Mouse (Mus musculus): ENCODE measurements around the gene Pibf1. TPM values are rescaled to one million over a fixed set of nuclear protein-coding genes. Genes with fewer than 3 reads are reported as not detected.

Gene Pibf1
- total and polyA plus RNA-seq, 3 experiments: 11.8 to 24.7 (median 13.9) TPM

DNA sequence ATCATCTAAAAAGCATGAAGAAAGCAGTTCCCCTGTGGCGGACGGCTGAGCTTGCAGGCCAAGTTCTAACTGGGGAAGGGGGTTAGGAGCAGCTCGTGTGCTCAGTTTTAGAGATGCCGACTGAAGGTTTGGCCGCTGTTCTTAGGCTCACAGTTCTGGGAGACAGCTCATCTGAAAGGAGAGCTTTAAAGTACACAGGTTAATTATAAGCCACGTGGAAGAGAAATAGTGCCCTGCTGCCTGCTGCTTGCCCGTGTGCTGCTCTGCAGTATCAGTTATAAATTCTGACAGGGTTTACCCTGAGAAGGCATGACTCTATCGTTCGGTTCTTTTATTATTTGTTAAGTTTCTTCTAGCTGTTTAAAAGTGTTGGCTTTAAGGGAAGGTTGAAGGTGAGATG is 36.5 kb downstream of the Pibf1 start:
- H3K79me2 ChIP-seq (replicated peaks; ENCODE audit: control insufficient read depth, extremely low read depth, insufficient read depth, poor library complexity, severe bottlenecking): no peaks in the 10 kb centered on the region
- no peak for TF ChIP-seq JUN (IDR thresholded peaks at IDR 0.05; ENCODE audit: insufficient read depth, low read depth, low read length)
- TF ChIP-seq SIN3A (IDR thresholded peaks at IDR 0.05; ENCODE audit: low read length): no peak
- TF ChIP-seq POLR2A (IDR thresholded peaks at IDR 0.05; ENCODE audit: low read depth, low read length): no peak
- no peak for TF ChIP-seq MYC (IDR thresholded peaks at IDR 0.05; ENCODE audit: low read depth, low read length)
- no peak for TF ChIP-seq ZMIZ1 (IDR thresholded peaks at IDR 0.05; ENCODE audit: low read depth, low read length)
- no peak for TF ChIP-seq ZC3H11A (IDR thresholded peaks at IDR 0.05; ENCODE audit: low read depth, low read length)
- TF ChIP-seq NELFE (IDR thresholded peaks at IDR 0.05; ENCODE audit: low read depth, low read length): no peak
- TF ChIP-seq BHLHE40 (IDR thresholded peaks at IDR 0.05; ENCODE audit: low read depth, low read length): no peak
- no peak for TF ChIP-seq RCOR1 (conservative IDR thresholded peaks at IDR 0.05; ENCODE audit: low read depth, low read length)
- TF ChIP-seq CHD2 (IDR thresholded peaks at IDR 0.05; ENCODE audit: low read length): no peak
- TF ChIP-seq MAX (IDR thresholded peaks at IDR 0.05; ENCODE audit: low read length): no peak
- H3K36me3 ChIP-seq (replicated peaks in 1 of 2; ENCODE audit: control insufficient read depth in 1 of 2, insufficient read depth in 1 of 2, low read length in 1 of 2): peaks cover 25 to 63% of the 10 kb centered on the region in 2 experiments
- no peak overlapping the region for H3K27ac ChIP-seq (ENCODE audit: insufficient read depth, low read depth)
- no peaks in the 10 kb centered on the region for H3K27me3 ChIP-seq (replicated peaks)
- H3K4me2 ChIP-seq (ENCODE audit: insufficient read depth, low read depth, poor library complexity, severe bottlenecking): no peak overlapping the region
- no peak overlapping the region for H3K9ac ChIP-seq (ENCODE audit: insufficient read depth, low read depth)
- in situ Hi-C loops (cut with MboI; ENCODE audit: low pct_ligation_motif_present, low pct_unique_long_range_greater_than_20kb, low sequenced_read_pairs): loop anchor here (25.0 kb wide), 1 partner anchor 502 kb away; no protein-coding TSS in a partner anchor
- dilution Hi-C loops (cut with MboI; ENCODE audit: extremely low pct_ligation_motif_present, extremely low pct_unique_long_range_greater_than_20kb, low sequenced_read_pairs): no loop called here
- no peak overlapping the region for H3K4me3 ChIP-seq (replicated peaks in 1 of 3; ENCODE audit: low read depth in 2 of 3, low read length in 2 of 3, poor library complexity in 1 of 3)
- no peaks in the 10 kb centered on the region for H3K4me1 ChIP-seq (ENCODE audit: control insufficient read depth in 1 of 2, insufficient read depth in 2 of 2)
- no peaks in the 10 kb centered on the region for H3K9me3 ChIP-seq (replicated peaks; ENCODE audit: low read length)
- no peak for DNase-seq (ENCODE audit: extremely low read depth)

DNA sequence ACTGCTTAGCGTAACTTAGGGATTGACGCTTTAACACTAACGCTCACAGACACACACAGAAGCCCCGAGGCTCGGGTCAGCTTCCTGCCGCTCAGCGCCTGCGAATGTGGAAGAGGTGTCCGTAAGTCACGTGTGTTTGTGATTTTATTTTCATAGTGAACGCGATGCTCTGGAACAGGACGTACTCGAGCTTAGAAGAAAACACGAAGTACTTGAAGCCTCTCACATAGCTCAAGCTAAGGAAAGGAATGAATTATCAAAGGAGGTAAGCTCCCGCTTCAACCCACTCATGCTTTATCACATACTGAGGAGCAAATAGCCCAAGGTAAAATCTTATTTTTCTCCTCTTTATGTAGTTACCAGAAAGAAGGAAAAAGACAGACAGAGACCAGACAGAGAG is 37.1 kb downstream of the Pibf1 start:
- dilution Hi-C loops (cut with MboI; ENCODE audit: extremely low pct_ligation_motif_present, extremely low pct_unique_long_range_greater_than_20kb, low sequenced_read_pairs): no loop called here
- TF ChIP-seq BHLHE40 (IDR thresholded peaks at IDR 0.05; ENCODE audit: low read depth, low read length): no peak
- TF ChIP-seq ZNF384 (IDR thresholded peaks at IDR 0.05; ENCODE audit: low read depth, low read length): no peak
- TF ChIP-seq JUN (IDR thresholded peaks at IDR 0.05; ENCODE audit: insufficient read depth, low read depth, low read length): no peak
- no peak for TF ChIP-seq MYC (IDR thresholded peaks at IDR 0.05; ENCODE audit: low read depth, low read length)
- no peak for TF ChIP-seq RCOR1 (conservative IDR thresholded peaks at IDR 0.05; ENCODE audit: low read depth, low read length)
- TF ChIP-seq MAFK (IDR thresholded peaks at IDR 0.05; ENCODE audit: insufficient replicate concordance, low read length): no peak
- TF ChIP-seq PAX5 (IDR thresholded peaks at IDR 0.05; ENCODE audit: low read length): no peak
- no peak for TF ChIP-seq TBP (conservative IDR thresholded peaks at IDR 0.05; ENCODE audit: low read depth, low read length)
- no peak for TF ChIP-seq ELF1 (IDR thresholded peaks at IDR 0.05; ENCODE audit: low read depth, low read length)
- no peak for TF ChIP-seq USF2 (conservative IDR thresholded peaks at IDR 0.05; ENCODE audit: low read depth, low read length)
- no peak for TF ChIP-seq POLR2A (IDR thresholded peaks at IDR 0.05; ENCODE audit: low read depth, low read length)
- TF ChIP-seq MXI1 (IDR thresholded peaks at IDR 0.05; ENCODE audit: low read depth, low read length): no peak
- no peak for TF ChIP-seq JUND (conservative IDR thresholded peaks at IDR 0.05; ENCODE audit: low read depth, low read length)
- no peak for TF ChIP-seq ETS1 (conservative IDR thresholded peaks at IDR 0.05; ENCODE audit: low read depth, low read length)
- Histone ChIP-seq H3K4me3 (replicated peaks in 1 of 3; ENCODE audit: low read depth in 2 of 3, low read length in 2 of 3, poor library complexity in 1 of 3) (no peak overlapping the region), H3K27me3 (replicated peaks) (no peaks in the 10 kb centered on the region), H3K27ac (ENCODE audit: insufficient read depth, low read depth) (no peak overlapping the region), H3K36me3 (replicated peaks in 1 of 2; ENCODE audit: control insufficient read depth in 1 of 2, insufficient read depth in 1 of 2, low read length in 1 of 2) (peaks cover 22 to 62% of the 10 kb centered on the region in 2 experiments), H3K4me2 (ENCODE audit: insufficient read depth, low read depth, poor library complexity, severe bottlenecking) (no peak overlapping the region), H3K9me3 (replicated peaks; ENCODE audit: low read length) (no peaks in the 10 kb centered on the region), H3K4me1 (ENCODE audit: control insufficient read depth in 1 of 2, insufficient read depth in 2 of 2) (no peaks in the 10 kb centered on the region), H3K9ac (ENCODE audit: insufficient read depth, low read depth) (no peak overlapping the region), H3K79me2 (replicated peaks; ENCODE audit: control insufficient read depth, extremely low read depth, insufficient read depth, poor library complexity, severe bottlenecking) (no peaks in the 10 kb centered on the region)
- no peak for DNase-seq (ENCODE audit: extremely low read depth)
- in situ Hi-C loops (cut with MboI; ENCODE audit: low pct_ligation_motif_present, low pct_unique_long_range_greater_than_20kb, low sequenced_read_pairs): loop anchor here (25.0 kb wide), 1 partner anchor 501 kb away; no protein-coding TSS in a partner anchor

Data from CH12.LX (cell line).